Mouse (Mus musculus) cerebellum, adult 9-11 months (tissue): ENCODE measurements around the gene Ffar1.
A peak's percentile ranks its signal among the peaks of the same experiment; 100 is the strongest.

Experiments
- DNase-seq: peaks from one replicate; pipeline ENCODE4 v3.0.0; 2022

Gene Ffar1

DNA sequence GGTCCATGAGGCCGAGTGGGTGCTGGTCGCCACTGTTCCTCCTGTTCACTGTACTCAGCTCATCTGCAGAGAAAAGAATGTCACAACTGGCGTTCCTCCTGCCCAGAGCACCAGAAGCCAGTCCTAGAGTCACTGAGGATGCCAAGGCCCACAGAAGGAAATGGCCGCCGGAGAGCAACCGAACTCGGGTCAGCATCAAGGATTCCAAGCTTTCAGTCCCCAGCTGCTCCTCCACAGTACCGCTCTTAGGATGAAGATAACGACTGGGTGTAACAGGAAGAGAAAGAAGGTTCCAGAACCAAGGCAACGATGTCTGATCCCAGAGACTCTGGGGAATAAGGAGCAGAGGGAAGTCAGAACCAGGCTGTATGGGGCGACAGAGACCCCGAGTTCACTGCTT lies at the start of gene Ffar1:
TSS of gene Ffar1 (minus strand) at position 101 of the 400 bp plus-strand sequence.
- DNase-seq, result no peak

DNA sequence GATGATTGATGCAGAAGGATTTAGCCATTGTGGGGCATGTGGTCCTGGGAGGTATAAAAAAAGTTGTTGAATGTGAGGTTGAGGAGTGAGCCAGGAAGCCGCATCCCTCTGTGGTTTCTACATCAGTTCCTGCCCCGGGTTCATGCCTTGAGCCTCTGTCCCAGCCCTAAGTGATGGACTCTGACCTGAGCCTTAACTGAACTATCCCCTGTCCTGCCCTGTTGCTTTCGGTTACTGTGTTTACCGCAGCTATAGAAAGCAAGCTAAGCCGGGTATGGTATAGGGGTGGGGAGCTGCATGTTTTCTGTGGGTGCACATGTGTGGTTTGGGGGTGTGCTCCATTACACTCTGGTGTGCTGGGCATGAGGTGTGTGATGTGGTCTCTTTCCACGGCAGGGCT lies 48.4 kb upstream of the Ffar1 start:
- DNase-seq, result no peak

DNA sequence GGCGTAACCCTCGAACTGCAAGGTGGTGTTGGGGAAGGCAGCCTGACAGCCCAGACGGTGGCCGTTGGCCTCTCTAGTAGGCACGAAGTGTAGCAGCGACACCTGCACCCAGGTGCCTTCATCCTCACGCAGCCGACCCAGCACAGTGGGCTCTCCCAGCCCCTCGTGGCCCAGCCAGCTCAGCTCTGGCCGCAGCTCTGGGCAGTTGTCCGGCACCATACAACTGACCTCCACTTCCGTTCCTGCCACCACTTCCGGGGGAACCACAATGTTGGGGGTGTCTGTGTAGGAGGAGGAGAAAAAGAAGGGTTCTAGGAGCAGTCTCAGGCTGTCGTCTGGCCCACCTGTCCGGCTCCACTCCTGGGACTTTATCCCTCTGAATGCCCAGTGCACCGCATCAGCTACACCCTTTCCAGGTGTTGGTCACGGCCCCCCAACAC lies 47.6 kb upstream of the Ffar1 start:
- no peak for DNase-seq

DNA sequence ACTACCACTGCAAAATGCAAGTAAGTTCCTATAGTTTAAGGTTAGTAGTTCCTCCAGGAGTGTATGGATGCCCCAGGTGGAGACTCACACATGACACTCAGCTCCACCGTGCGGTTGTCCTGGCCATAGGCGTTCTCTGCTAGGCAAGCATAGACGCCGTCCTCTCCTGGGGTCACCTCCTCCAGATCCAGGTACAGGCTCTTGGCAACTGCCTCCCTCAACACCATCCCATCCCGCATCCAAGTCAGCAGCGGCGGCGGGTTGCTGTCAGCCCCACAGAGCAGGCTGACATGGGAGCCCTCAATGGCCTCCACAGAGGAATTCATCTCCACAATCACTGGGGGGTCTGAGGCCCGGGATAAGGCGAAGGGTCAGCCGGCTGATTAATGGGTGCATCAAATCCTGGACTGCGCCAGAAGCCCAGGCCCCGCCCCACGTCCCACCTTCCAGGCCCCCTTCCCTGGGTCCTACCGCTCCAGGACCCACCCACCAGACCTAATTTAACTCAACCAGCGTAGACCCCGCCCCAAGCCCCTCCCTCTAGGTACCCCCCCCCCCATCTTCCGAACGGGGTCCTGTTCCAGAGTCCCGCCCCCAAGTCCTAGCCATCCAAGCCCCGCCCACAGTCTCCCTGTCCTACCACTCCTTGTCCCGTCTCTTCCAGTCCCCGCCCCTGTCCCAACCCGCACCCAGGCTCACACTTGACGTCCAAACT lies 47.1 kb upstream of the Ffar1 start:
- no peak for DNase-seq

DNA sequence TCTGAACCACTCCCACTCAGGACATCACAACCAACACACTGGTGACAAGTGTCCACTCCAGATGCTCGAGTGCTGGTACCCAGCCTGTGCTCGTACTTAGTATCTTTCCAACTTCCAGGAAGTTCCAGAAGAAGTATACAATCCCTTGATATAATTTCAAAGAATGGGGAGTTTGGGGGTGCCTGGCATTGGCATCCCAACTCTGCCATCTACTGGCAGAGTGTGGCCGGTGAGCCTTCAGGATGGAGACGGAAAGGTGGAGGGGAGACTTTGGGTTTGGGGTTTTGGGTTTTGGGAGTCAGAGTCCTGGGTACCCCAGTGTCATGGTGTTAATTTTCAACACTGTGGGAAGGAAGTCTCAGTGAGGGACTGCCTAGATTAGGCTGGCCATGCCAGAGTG lies 42.7 kb upstream of the Ffar1 start:
- DNase-seq, result no peak

DNA sequence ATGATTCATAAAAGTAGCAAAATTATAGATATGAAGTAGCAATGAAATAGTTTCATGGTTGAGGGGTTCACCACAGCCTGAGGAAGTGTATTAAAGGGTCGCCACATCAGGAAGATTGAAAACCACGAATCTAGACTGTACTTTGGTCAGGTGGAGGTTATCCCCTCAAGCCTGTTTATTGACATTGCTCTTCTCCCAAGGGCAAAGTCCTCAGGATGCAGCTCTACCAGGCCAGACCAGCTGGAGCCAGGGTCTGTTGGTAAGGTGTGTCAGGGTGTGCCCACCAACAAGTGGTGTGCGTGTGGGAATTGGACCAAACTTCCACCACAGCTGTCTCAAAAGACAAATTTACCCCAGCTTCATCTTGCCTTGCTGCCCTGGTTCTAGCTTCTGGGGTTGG lies 33.9 kb upstream of the Ffar1 start:
- no peak for DNase-seq

DNA sequence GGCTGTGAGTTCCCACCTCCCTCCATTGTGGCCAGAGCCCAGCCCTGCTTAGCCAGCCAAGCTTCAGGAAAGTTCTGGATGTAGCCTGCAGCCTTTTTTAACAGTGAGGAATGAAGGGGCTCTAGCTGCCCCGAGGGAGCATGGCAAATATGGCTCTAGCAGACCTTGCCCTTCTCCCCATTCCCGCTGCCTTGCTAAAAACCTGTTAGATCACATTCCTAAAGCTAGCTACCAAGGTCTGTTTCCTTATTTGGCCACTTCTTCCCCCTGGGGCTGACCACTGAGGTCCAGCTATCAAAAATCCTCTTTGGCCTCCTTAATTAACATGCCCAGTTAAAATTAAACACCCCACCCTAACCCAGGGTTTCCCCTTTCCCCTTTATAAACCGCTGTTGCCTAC lies 31.2 kb upstream of the Ffar1 start:
- DNase-seq, result no peak

DNA sequence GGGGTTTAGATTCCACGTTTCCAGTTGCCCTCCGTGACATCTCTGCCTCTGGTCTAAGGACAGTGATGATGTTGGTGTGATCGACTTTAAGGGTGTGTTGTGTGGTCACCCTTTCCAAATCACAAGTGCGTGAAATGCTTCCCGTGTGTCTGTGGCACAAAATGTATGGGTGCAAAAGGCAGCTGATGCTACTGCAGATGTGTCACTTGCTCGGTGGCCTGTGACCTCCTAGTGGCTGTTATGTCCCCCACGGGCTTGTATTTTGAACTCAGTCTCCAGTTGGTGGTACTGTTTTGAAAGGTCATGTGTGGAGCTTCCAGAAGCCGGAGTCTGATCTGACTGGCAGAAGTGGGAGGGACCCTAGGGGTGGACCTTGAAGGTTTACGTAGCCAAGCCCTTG lies 30.4 kb upstream of the Ffar1 start:
- no peak for DNase-seq

DNA sequence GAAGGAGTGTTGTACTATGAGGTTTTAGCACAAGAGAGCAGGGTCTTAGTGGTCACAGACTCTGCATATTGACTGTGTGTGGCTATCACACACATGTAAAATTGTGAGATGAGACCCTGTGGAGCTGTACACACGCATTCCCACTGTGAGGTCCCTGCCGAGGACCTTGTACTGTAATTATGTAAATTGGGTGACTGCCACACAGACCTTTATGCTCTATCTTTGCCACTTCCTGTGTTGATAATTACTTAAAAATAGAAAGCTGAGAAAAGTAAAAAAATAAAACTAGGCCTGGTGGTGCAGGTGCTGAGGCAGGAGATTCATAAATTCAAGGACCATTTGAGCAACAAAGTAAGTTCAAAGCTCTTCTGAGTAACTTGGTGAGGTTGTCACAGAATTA lies 29.3 kb upstream of the Ffar1 start:
- DNase-seq, result no peak

DNA sequence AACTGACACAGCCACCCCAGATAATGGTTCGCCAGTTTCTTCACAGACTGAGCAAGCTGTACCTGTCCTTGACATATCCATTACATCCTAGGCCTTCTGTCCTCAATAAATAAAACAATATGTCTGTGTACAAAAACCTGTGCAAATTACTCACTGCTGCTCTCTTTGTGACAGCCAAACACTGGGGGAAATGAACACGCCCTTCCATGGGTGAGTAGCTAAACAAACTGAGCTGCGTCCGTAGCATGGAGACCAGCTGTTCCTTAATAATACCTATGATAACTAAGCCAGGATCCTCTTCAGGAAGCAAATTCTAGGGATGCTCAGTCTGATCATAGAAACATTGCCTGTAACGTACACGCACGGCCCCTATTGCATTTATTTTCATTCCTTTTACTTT lies 27.4 kb upstream of the Ffar1 start:
- no peak for DNase-seq

DNA sequence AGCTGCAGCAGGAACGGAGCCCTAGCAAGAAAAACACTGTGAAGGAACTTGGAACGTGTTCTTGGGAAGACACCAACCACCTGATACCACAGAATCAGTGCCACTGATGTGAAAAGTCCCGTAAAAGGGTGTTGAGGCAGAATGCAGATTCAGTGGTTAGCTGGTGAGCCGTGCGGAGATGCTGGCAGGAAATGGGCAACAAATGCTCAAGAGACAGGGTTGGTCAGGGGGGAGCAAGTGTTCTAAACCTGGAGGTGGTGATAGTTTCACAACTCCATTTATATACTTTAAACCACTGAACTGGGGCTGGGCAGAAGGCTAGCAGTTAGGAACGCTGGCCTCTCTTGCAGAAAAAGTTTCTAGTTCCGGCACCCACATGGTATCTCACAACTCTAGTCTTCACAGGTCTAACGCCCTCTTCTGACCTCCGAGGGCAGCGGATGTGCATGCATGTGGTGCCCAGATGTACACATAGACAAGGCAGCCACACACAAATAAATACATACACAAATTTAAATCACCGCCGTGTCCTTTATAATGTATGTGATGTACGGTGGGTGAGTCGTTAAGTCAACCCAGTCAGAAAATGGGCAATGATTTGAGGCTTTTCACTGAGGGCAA lies 26.3 kb upstream of the Ffar1 start:
- DNase-seq, result no peak

DNA sequence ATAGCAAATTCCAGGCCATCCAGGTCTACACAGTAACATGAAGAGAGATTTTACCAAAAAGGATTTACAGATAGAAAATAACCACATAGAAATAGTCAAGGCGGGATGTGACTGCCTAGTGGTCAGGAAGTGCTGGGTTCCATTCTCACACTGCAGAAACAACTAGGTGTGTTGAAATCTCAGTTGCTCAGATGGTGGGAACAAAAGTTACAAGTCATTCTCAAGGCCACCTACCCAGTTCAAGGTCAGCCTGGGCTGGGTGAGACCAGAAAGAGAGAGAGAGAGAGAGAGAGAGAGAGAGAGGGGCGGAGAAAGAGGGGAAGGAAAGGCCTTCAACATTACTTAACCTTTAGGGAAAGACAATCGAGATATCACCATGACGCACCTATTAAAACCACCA lies 25.5 kb upstream of the Ffar1 start:
- DNase-seq, result no peak

DNA sequence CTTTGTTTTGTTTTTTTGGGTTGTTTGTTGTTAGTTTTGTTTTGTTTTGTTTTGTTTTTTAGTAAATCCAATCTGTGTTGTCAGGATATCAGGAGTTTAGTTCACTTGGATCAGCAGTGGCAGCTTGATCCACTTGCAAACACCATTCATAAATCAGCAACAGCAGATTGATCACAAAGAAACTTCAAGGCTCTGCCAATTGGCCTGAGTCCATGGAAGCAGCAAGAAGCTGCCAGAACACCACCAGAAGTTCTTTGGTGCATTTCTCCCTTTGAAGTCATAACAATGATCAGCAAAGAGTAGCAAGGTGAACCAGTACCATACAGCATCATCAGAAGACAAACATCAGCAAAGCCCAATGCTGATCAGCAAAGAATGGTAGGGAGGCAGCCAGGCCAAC lies 22.7 kb upstream of the Ffar1 start:
- no peak for DNase-seq

DNA sequence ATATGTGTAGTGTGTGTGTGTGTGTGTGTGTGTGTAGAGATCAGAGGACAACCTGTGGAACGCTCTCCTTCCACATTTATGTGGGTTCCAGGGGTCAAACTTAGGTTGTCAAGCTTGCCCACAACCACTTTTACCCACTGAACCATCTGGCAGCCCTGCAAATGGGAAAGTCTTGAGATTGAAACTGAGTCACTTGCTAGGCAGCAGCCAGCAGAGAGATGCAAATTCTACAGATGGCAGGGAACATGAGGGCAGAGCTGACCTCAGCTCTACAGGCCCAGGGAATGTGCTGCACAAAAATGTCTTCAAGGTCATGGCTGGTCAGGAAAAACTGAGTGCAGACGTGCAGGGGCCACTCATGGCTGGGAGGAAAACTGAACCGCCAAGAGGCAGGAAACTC lies 20.0 kb upstream of the Ffar1 start:
- no peak for DNase-seq

DNA sequence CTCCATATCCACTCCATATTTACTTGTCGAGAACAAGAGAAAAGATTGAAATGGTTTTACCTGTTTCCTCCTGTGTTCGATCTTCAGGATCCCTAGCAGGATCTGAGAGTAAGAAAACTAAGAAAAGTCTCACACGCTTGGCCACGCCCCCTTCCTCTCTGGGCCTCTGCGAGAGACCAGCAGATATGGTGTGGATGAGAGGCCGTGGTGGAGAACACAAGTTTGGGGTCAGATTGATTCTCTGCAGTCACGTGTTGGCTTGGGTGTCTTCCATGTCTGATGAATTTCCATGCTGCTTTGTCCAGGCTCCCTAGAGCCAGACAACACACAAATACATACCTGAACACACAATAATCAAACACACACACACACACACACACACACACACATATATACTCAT lies 18.8 kb upstream of the Ffar1 start, which contains the start of gene Cd22:
TSS of gene Cd22 (minus strand) at position 167 of the 400 bp plus-strand sequence.
- DNase-seq, result no peak

DNA sequence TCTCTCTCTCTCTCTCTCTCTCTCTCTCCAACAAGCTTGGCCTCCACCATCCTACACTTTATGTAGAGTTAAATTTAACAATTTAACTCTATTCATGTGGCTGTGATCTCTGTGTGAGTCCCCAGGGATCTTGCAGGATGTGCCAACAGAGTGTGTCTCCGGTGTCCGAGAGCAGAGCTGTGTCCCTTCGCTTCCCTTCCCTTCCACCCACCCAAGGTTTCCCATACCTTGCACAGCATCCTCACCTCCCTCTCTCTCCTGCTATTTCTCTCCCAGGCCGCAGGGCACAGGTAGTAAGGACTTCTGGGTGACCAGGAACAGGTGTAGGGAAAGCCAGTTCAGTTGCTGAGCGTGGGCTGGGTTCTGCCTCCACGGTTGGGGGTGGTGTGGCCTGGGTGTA lies 17.6 kb upstream of the Ffar1 start:
- no peak for DNase-seq

DNA sequence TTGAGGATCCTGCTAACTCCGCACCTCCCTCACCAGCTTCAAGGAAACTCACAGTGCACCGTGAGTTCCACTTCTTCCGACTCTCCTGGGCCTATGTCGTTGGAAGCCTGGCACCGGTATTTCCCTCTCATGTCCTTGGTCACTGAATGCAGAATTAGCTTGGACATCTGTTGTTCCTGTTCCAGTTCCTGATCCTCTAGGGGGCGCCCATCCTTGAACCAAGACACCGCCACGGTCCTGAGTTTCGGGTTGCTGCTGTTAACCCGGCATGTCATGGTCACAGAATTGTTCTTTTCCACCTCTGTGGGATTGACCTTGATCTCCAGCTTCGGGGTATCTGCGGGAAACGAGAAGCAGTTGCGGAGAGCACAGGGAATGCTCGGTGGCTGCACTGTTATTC lies 11.7 kb upstream of the Ffar1 start:
- DNase-seq, result peak; percentile 51

DNA sequence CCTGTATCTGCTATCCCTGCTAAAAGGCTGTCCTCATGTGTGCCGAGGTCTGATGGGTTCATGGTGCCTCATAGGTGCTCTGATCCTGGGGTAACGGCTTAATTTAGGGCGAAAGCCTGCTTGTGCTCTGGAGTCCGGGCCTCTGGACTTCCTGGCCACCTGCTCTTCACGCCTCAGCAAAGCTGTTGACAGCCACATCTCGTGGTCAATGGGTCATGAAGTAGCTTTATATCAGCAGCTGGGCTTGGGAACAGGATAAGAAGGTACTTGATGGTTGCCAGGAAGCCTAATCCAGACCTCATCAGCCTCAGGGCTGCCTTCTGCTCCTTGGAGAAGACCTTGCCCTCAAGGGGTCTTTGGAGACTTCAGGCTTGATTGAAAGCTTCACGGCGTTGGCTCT lies 2.0 kb upstream of the Ffar1 start:
- no peak for DNase-seq

DNA sequence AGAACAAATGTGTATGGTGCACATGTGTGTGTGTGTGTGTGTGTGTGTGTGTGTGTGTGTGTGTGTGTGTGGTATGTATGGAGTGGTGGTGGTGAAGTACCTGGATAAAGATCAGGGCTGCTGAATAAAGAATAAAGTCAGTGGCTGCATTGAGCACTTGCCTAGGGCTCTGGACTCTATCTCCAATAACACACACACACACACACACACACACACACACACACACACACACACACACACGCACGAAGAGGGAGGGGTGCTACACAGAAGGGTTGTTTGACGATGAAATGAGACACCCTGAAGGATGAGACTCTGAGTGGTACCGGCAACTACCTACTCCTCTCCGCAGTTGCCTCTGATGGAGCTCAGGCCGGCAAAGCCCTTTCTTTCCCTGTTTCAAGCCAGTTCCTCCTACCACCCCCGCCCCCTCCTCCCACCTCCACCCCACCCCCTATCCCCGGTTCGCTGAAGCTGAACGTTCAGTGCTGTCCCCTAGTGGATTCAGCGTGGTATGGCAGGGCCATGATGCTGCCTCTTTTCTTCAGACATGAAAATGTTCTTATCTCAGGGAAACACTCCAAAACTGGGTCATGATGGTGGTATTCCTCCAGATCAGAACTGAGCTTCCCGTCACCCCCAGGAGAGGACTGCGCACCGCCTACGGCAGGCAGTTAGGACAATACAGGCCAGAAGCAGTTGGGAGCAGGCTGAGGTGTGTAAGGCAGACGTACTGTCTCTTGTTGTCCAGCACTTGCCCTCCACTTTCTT lies 1.5 kb downstream of the Ffar1 start:
- DNase-seq, result peak; percentile 14

DNA sequence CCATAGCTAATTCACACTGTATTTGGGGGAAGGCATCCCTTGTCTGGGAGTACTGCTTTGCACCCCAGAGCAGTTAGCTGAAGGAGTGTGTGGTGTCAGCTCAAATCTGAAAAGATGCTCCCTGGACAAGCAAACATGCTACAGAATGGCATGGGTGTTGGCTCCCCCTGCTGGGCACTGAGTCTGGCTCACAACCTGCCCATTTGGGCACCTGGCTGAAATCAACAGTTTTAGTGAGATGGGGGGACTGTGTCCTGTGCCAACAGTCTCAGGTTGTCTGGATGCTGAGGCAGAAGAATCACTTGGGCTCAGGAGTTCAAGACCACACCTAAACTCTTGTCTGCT lies 2.1 kb downstream of the Ffar1 start:
- DNase-seq, result peak; percentile 16

DNA sequence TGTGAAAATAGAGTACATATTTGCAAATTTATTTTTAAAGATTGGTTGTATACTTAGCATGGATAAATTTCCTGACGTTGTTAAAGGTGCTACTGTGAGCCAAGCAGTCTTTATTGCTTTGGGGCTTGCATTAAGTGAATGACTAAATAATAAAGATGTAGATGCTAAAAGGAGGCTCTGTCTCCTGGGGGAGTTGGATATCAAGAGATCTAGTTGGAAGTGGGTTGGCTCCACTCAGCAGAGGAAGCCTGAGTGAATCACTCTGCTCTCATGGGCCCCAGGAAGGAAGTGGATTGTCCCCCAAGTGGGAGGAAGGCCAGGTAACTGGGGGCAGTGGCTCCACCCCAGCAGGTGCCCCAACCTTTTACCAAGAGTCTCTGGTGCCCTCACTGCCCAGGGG lies 3.6 kb downstream of the Ffar1 start:
- DNase-seq, result no peak

DNA sequence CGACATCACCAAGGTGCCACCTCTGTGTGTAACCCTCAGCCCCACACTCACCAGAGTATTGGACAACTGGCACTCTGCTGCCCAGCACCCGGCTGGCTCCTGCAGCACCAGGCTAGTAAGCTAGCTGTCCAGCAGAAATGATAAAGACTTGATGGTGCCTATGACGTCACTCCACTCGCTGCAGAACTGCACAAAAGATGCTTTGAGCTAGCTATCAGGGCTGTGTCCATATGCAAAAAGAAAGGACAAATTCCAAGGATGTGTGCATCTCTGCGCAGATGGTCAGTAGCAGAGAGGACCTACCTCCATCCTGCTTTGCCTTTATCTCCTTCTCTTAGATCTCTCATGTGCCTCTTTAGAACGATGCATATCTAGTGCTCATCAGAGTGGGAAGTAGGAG lies 5.3 kb downstream of the Ffar1 start, which contains the start of gene Ffar3:
TSS of gene Ffar3 (minus strand) at position 101 of the 400 bp plus-strand sequence.
- no peak for DNase-seq

DNA sequence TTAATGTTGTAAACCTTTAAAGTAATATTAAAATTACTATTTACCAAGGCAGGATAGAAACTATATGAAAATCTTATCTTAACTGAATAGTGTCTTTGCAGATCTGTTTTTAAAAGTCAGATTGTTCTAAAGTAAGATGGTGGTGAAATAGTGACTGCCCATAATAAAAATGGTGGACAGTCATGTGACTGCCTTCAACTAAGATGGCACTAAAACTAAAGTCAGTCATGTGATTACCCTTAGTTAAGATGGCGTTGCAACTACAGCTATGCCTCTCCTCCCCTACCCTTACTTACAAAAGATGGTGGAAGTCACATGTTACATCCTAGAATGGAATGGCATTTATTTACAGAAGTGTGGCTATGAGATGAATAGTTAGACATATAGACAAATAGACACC lies 9.9 kb downstream of the Ffar1 start:
- no peak for DNase-seq

DNA sequence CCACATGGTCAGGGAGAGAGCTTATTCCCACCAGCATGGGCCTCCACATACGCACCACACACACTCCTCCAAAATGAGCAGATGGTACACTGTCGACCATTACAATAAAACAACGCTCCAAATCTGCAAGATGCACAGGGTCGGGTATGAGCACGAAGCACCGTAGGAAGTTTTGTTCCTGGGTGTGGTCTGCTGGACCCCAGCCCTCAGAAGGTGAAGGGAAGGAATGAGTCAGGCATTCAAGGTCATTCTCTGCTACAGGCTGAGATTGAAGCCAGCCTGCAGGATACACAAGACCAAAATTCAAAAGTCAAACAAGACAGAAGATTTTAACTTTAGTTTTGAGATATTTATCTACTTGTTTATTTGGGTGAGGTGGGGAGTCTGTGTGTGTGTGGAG lies 13.4 kb downstream of the Ffar1 start:
- DNase-seq, result no peak
